Mouse (Mus musculus) CD4-positive naive resting alpha-beta T cell, adult 76 days (primary cell): ENCODE results near the gene Atg9b. TPM values are rescaled to one million over a fixed set of nuclear protein-coding genes. Genes with fewer than 3 reads are reported as not detected.

Experiments used
- total RNA-seq: library from RNA; stranded (reverse); gene quantifications from one replicate; pipeline ENCODE4 v1.2.4, GENCODE M21; 2023

The Atg9b gene
- 0.53 TPM for total RNA-seq

DNA sequence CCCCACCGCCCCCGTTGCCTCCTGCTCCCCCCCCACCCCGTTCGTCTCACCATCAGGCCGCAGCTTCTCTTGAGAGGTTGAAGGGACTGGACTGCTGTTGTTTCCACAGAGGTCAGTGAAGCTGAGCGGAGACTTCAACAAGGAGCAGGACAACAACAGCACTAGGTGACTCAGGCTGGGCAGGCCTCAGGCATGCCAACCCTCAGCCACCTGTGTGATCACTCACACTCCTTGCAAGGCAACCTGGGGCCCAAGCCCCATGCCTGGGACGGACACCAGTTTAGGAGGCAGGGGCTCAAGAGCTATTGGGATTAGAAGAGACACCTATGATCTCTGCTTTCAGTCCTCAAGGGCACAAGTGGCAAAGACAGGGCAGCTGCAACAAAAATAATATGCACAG lies at the start of gene Atg9b:
Gene Atg9b, minus strand, starts transcription at position 280 of the 400 bp plus-strand sequence.

DNA sequence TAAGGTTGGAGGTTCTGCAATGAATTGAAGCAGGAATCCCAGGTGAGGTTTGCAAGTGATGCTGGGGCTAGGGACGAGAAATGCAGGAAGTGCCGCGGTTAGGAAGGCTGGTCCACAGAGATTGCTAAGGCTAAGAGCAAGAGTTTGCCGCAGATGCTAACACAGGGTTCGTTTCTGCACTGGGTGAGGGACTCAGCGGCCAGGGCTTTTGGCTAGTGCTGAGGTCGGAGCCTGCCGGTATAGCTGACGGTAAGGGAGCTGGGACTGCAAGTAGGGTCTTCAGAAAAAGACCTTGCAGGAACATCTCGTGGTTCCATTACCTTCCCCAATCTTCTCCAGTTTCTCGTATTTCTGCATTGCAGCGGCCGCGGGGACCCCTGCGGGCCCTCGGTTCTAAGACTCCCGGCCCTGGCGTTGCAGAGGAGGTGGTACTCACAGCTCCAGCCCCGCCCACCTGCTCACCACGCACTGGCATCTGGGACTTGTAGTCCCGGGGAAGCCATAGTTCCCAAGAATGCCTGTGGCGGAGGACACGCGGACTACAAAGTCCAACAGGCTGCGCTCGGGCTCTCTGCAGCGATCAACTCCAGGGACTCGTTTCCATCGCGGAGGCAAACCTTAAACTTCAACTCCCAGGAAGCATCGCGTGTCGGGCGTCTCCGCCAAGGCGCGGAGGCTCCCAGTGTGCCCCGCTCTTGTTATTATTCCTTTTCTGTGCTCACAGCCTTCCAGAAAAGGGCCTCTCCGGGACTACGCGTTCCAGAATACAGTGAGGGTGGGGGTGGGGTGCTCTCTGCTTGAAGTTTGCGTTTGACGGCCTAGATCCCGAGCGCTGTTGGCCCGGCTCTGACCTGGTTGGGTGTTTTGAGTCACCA lies 31.4 kb upstream of the Atg9b start, which contains the start of the genes Cdk5 and Slc4a2:
Gene Cdk5, minus strand, starts transcription at position 402 of the 875 bp plus-strand sequence.
Gene Slc4a2, plus strand, starts transcription at position 709 of the 875 bp plus-strand sequence.

DNA sequence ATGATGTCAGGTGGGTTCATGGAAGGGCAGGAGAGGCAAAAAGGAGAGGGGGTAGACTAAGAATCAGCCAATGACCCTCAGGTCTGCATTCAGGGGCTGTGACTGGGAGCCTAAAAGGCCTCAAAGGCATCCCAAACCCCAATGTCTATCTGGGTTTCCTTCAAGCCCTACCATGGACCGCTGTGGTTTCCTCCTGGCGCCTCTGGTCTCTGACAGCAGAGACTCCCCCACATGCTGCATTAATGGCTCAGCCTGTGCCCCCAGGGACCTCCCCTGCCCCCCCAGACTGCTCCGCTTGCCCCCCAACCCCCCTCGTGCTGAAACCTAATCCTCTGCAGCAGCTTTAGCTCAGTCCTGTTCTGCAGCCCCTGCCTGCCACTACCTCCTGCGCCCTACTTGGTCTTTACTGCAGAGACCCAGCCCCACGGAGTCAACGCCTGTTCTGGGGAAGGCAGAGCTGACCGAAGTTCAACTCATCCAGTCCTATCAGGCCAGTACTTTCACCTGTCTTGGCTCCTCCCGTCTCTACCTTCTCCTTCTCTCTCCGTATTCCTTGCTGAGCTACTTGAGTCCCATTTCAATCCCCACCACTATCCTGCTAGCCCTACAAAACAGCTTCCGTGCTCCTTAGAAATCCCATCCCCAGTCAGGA lies 21.2 kb upstream of the Atg9b start, which contains the start of gene Asic3:
Gene Asic3, plus strand, starts transcription at position 351 of the 652 bp plus-strand sequence.

DNA sequence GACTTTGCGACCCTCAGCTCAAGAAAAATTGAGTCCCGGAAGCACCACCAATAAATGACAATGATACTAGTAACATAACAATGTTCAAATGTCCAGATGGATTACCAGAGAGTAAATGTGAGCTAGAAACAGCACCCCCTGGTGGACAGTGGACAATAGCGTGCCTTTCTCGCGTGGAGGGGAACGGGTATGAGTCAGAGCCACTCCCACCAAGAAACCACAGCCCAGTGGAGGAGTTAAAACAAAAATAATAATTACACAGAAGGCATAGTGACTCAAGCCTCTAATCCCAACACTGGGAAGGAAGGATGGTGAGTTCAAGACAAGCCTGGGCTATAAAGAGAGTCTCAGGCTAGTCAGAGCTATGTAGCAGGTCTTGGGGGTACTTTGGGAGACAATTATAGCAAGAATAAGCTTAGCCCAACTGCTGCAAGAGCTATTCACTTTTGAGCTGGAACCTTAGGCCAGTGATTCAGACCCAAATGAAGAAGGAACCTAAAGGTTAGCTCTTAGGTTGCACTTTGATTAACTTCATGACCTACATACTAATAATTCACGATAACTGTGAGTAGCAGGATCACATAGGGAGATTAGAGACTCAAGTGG lies 1.6 kb upstream of the Atg9b start, which contains the start of gene Abcb8:
Gene Abcb8, plus strand, starts transcription at position 272 of the 606 bp plus-strand sequence.

DNA sequence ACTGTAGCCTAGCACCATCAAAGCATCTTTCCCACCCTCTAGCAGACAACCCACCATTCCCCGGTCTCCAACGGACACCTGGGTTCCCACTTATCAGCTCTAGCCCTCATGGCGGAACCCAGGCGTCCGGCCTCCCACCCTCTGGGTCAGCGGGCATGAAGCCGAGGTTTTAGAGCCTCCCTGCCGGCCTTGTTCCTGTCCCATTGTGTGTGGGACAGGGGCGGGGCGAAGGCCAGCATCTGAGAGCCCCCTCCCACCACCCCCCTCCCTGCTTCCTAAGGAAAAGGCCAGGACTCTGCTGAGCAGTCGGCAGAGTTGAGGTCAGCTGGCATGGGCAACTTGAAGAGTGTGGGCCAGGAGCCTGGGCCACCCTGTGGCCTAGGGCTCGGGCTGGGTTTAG lies 27.4 kb downstream of the Atg9b start, which contains the start of gene Nos3:
Gene Nos3, plus strand, starts transcription at position 303 of the 400 bp plus-strand sequence.

DNA sequence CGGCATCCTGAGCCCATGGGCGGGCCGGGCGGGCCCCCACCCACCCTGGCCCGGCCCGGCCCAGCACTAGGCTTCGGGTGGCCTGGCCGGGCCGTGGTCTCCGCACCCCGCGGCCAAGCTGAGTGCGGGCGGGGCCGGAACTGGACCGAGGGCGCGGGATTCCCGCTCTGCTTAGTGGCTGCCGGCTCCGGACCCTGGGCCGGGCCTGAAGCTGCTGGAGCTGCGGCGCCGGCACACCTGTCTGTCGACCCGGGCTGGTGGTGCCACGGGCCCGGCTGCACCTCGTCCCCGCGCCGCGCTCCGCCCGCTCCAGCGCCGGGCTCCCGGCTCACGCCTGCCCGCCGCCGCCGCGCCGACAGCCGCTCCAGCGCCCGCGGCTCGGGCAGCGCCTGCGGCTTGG lies 40.7 kb downstream of the Atg9b start, which contains the start of gene Kcnh2:
Gene Kcnh2, minus strand, starts transcription at position 327 of the 400 bp plus-strand sequence.

Other genes starting within 250 kb of the Atg9b start
- 8.5 TPM for gene Nupl2, start 227.2 kb downstream of the Atg9b start, total RNA-seq
- gene Kcnh2, start 40.5 kb downstream of the Atg9b start, total RNA-seq, result 8.0 TPM
- 0.15 TPM for gene Nos3, start 27.3 kb downstream of the Atg9b start, total RNA-seq
- 17.6 TPM for gene Abcb8, start 1.5 kb upstream of the Atg9b start, total RNA-seq
- gene Asic3, start 21.2 kb upstream of the Atg9b start, total RNA-seq, result 0.41 TPM
- gene Cdk5, start 31.4 kb upstream of the Atg9b start, total RNA-seq, result 33.5 TPM
- 53.7 TPM for gene Slc4a2, start 31.7 kb upstream of the Atg9b start, total RNA-seq
- gene Fastk, start 53.1 kb upstream of the Atg9b start, total RNA-seq, result 74.5 TPM
- gene Tmub1, start 55.7 kb upstream of the Atg9b start, total RNA-seq, result 21.1 TPM
- gene Agap3, start 60.0 kb upstream of the Atg9b start, total RNA-seq, result 88.7 TPM
- not detected for gene Gbx1, start 135.1 kb upstream of the Atg9b start, total RNA-seq
- gene Asb10, start 148.8 kb upstream of the Atg9b start, total RNA-seq, result not detected
- gene 4931409K22Rik, start 164.7 kb upstream of the Atg9b start, total RNA-seq, result not detected
- gene Abcf2, start 185.3 kb upstream of the Atg9b start, total RNA-seq, result 42.8 TPM
- 28.8 TPM for gene Chpf2, start 194.6 kb upstream of the Atg9b start, total RNA-seq
- not detected for gene Smarcd3, start 232.3 kb upstream of the Atg9b start, total RNA-seq